Mouse (Mus musculus) adrenal gland, adult 18-20 months (tissue): ENCODE data around the gene Calm3. TPM values are rescaled to one million over a fixed set of nuclear protein-coding genes. Genes with fewer than 3 reads are reported as not detected.

Source experiments
- DNase-seq, 2 experiments: peaks; one replicate each; pipeline ENCODE4 v3.0.0; 2021 to 2022; ENCODE audit warnings: low spot score in 2 of 2
- total RNA-seq, 2 experiments: library from RNA; stranded (reverse); gene quantifications; 1 replicate in 1 of 2; 2 replicates in 1 of 2; pipeline ENCODE4 v1.2.3; 2021

Gene Calm3
- total RNA-seq, 2 experiments from 2014 or later = 227 to 234 TPM

DNA sequence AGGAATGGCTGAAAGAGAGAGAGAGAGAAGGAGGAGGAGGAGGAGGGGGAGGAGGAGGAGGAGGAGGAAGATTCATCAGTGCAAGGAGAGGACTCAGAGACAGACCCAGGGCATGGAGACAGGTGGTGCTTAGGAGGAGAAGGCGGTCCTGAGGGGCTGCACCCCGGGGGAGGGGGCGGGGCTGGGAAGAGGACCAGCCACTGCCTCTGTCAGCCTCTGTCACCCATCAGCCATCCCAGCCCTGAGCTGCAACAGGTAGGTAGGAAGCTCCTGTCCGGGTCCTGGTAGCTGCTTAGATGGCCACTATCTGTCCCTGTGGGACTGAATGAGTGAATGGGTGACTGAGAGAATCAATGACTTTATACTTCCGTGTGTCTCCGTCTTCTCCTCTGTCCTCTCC lies 30.3 kb downstream of the Calm3 start:
- DNase-seq = no peak

DNA sequence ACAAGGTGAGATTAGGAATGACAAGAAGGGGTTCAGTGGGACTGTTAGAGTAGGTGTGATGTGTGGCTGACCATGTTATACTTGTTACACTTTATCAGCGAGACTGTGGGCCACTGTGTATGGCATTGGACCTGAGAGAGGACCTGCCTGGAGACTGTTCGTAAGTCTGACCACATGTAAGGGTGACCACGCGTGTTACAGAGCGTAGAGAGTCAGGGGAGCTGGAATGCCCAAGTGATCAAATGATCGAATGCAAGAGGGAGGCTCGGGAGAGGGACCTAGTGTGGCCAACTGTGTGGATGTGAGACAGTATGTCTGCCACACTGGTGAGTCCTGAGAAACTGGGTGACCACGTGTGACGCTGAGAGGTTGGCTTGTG lies 31.6 kb downstream of the Calm3 start:
- no peak for DNase-seq

DNA sequence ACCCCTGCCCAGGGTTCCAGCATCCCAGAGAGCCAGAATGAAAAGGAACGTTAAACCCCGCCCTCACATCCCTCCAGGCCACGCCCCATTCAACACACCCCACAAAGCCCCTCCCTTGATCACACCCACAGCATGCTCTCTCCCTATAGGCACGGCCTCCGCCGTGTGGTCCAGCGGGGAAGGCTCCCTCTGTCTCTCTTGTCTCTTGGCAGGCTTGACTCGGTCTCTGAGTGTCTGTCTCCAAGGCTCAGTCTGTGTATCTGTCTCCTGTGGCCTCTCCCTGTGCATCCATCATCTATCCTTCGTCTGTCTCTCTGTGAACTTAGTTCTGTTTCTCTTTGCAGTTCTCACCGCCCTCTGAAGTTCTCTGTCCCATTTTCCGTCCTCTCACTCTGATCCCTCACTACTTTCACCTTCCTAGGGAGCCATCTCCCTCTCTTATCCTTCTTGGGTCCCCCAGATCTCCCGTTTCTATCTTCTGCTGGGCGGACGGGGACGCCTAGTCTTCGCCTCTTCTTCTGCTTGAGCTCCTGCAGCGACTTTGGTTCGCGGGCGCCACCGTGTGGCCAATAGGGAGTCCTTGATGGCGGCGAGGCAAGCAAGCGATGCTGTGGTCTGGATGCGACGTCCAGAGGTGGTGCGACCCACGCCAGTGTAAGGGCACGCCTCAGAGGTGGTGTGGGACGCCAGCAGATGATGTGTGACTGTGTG lies 32.1 kb downstream of the Calm3 start, which contains the start of gene Gng8:
Gene Gng8, plus strand, starts transcription at position 146 of the 711 bp plus-strand sequence.
- DNase-seq = peak; percentile 82 to 87

DNA sequence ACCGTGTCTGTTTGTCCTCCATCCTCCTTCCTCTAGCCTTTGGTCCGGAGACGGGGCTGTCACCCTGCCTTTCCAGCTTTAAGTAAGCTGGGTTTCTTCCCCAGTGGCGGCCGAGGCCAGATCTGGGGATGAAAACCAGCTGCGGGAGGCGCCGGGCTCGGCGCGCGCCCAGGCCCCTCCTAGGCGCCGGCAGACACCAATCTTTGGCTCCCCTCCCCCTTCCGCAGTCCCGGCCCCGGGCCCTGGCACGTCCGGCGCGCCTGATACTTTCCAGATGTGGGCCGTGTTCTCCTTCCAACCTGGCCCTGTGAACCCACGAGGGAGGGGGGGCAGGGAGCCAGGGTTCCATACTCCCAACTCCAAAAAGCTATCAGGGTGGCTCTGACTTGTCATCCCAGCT lies 33.0 kb downstream of the Calm3 start:
- no peak for DNase-seq

- no peak for DNase-seq
These were observed 33.4 kb downstream of the Calm3 start for GRCm38 (mm10) chr7:16890536-16890935.

- DNase-seq = no peak
These were observed 38.0 kb downstream of the Calm3 start for GRCm38 (mm10) chr7:16885905-16886304.

DNA sequence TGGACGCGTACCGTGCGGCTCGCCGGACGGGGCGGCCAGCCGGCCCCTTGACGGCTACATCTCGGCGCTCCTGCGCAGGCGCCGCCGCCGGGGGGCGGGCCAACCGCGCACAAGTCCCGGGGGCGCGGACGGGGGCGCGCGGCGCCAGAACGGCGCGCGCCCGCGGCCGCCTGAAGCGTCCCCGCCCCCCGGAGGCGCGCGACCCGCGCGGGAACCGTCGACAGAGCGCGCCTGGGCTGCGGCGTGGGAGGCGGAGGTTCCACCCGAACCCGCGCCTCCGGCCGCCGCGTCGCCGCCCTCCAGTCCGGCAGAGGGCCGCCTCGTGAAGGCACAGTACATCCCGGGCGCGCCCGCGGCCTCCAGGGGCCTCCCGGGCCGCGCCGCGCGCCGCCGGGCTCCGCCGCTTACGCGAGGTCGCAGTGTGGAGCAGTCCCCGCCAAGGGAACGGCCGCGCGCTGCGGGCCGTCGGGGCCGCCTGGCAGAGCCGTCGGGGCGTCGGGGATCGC lies 38.6 kb downstream of the Calm3 start:
- DNase-seq = no peak

- DNase-seq = no peak
These were observed 39.6 kb downstream of the Calm3 start for GRCm38 (mm10) chr7:16884334-16884733.

DNA sequence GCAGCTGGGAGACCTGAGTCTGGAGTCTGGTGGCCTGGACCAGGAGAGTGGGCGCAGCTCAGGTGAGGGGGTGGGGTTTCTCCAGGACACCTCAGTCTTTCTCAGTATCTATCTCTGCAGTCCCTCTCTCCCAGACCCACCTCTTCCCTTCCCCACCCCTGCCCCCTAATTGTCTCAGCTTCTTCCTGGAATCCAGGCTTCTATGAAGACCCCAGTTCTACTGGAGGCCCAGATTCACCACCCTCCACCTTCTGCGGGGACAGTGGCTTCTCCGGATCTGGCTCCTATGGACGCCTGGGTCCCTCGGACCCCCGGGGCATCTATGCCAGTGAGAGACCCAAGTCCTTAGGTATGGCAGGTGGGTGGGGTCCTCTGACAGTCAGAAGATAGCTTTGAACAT lies 40.8 kb downstream of the Calm3 start:
- DNase-seq = no peak

DNA sequence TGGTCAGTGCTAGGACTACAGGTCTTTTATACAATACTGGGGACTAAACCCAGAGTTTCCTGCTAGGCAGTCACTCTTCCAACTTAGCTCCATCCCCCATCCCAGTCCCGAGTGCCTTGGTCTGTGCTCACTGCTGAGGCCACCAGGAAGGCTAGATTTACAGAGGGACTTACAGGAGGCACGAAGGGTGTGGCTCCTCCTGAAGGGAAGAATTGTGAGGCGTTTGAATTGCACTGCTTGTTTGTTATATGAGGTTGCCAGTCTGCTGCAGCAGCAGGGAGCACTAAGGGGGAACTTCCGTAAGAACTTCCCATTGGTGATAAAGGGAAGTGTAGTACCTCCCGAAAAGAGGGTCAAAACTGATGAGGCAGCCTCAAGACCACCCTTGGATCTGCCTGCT lies 43.3 kb downstream of the Calm3 start:
- DNase-seq = no peak

GRCm38 (mm10) chr7:16879796-16880547 lies 43.9 kb downstream of the Calm3 start:
- no peak for DNase-seq

DNA sequence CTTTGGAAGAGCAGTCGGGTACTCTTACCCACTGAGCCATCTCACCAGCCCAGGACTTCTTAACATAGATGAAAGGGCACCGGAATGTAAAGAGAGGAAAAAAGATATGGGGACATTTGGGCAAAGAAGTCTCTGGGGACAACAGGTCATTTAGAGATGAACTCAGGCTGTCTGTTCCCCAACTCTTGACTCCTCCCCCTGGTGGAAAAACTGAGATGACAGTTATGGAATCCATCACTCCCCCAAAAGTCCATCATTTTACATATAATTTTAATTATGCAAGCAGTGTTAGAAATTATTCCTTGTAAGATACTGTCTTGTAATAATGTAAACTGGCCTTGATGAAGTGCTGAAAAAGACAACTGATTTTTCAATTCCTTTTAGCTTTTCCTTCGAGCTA lies 46.2 kb downstream of the Calm3 start:
- no peak for DNase-seq

GRCm38 (mm10) chr7:16876608-16877007 lies 47.3 kb downstream of the Calm3 start:
- no peak for DNase-seq

- DNase-seq = no peak
These were observed 47.9 kb downstream of the Calm3 start for GRCm38 (mm10) chr7:16876006-16876405.

DNA sequence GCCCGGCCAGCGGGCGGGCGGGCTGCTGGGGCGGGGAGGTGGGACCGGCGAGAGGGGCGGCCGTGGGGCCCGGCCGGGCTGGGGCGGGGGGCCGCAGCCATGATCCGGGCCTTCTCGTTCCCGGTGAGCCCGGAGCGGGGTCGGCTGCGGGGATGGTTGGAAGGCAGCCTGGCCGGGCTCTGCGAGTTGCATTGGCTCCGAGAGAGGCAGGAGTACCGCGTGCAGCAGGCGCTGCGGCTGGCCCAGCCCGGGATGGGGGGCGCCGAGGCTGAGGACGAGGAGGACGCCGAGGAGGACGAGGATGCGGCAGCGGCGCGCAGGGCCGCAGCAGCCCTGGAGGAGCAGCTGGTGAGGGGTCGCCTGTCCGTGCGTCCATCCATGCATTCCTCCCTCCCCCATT lies 48.6 kb downstream of the Calm3 start:
- DNase-seq = no peak

GRCm38 (mm10) chr7:16875310-16875325 lies 48.8 kb downstream of the Calm3 start, which contains the start of gene Dact3:
Gene Dact3, plus strand, starts transcription at chr7:16875317.
- DNase-seq = no peak

- DNase-seq = peak; percentile 95 to 98
These were observed 49.1 kb downstream of the Calm3 start for GRCm38 (mm10) chr7:16874756-16875309.

DNA sequence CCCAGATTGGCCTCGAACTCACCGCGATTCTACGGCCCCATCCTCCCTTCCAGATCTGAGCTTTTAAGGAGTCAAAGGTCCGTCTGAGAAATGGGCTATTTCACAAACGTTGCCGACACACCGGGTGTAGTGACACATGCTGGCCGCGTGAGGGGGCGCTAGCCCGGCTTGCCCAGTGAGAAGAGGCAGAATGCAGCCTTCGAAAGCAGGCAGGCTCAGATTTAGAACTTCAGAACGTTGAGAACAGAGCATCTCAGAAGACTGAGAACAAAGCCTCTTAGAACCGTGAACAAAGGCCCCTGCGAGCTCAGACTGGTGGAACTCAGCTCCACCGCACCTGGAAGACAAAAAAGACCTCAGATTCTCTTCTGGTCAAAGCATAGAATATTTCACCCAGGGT lies 49.7 kb downstream of the Calm3 start:
- peak; percentile 72 to 81 for DNase-seq

- DNase-seq = no peak
These were observed 50.5 kb downstream of the Calm3 start for GRCm38 (mm10) chr7:16873392-16873791.

GRCm38 (mm10) chr7:16872478-16872877 lies 51.4 kb downstream of the Calm3 start:
- no peak for DNase-seq

DNA sequence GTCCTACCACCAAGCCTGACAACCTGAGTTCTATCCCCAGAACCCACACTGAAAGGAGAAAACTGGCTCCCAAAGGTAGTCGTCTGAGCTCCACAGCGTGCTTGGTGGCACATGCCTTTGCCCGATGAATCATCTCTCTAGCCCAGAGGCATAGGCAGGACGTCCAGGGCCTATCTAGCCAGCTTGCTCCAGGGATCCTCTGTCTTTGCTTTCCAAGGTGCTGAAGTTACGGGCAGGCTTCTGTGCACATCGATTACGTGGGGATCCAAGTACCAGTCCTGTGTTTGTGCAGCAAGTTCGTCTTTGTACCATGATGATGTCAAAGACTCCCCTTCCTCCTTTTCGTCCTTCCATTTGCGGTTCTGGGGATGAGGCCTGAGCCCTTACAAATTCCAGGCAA lies 52.3 kb downstream of the Calm3 start:
- no peak for DNase-seq

DNA sequence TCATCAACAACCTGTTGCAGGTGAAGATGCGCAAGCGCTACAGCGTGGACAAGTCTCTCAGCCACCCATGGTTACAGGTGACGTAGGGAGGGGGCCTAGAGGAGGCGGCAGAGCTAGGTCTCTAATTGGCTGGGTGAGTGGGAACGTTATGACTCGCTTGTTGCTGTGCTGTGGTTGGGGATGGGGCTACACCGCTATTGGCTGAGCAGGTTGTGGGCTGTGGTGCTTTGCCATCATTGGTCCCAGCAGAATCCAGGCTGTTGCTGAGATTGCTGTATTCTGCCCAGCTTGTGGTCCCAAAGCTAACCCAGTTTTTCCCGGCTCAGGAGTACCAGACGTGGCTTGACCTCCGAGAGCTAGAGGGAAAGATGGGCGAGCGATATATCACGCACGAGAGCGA lies 54.4 kb downstream of the Calm3 start:
- no peak for DNase-seq

GRCm38 (mm10) chr7:16867488-16867887 lies 56.4 kb downstream of the Calm3 start:
- DNase-seq = no peak
